Mouse (Mus musculus): ENCODE results near the gene Svbp. TPM values are rescaled to one million over a fixed set of nuclear protein-coding genes. Genes with fewer than 3 reads are reported as not detected.

The Svbp gene
- polyA plus RNA-seq (2015; fragmentation: Nextera tagmentation; extraction: Ambion mirVana): 176 and 177 TPM in 2 replicates

GRCm38 (mm10) chr4:119194909-119195581 is at the start of gene Svbp:
Svbp (plus strand) TSS chr4:119195306.

GRCm38 (mm10) chr4:119173851-119174453 is 21.2 kb upstream of the Svbp start, which contains the start of gene Zfp691:
Zfp691 (minus strand) TSS chr4:119174195.

GRCm38 (mm10) chr4:119189864-119190263 is 5.2 kb upstream of the Svbp start, which contains the start of gene Ermap:
Ermap (minus strand) TSS chr4:119190011.

GRCm38 (mm10) chr4:119218169-119218568 is 23.1 kb downstream of the Svbp start, which contains the start of gene Tmem269:
Tmem269 (minus strand) TSS chr4:119218217.

DNA sequence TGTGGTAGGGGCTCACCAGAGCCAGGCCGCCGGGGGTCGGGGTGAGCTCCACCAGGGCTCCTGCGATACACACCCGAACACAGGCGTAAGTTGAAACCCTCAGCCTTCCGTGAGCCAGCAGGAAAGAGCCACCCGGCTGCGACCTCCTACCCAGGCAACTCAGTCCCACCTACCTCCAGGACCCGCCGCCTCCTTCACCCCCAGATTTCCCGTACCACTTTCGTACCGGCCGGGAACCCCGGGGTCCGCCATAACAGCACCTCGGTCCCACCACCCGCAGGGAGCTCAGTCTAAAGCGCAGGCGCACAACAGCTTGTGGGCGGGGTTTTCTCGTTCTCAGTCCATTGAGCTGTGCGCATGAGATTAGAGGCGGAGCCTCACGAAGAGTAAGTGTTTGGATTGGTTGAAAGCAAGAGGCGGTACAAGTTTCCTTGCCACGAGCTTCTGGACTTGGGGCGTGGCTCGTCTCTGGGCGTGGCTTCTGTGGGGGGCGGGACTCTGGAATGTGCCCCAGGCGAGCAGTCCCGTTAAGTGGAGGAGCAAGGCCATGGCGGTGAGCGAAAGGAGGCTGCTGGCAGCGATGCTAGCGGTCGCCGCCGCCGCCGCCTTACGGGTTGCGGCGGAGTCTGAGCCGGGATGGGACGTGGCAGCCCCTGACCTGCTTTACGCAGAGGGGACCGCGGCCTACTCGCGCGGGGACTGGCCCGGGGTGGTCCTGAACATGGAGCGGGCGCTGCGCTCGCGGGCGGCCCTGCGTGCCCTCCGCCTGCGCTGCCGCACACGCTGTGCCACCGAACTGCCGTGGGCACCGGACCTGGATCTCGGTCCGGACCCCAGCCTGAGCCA is 37.5 kb downstream of the Svbp start, which contains the start of the genes AU022252 and P3h1:
TSS of gene AU022252 (minus strand) at position 303 of the 846 bp plus-strand sequence.
TSS of gene P3h1 (plus strand) at position 506 of the 846 bp plus-strand sequence.

Other genes starting within 250 kb of the Svbp start
- gene Lao1, start 233.7 kb upstream of the Svbp start, polyA plus RNA-seq (2015; fragmentation: Nextera tagmentation; extraction: Ambion mirVana): 0.09 and 0.13 TPM in 2 replicates
- 49.0 and 56.7 TPM in 2 replicates for gene Slc2a1, start 86.6 kb upstream of the Svbp start, polyA plus RNA-seq (2015; fragmentation: Nextera tagmentation; extraction: Ambion mirVana)
- 3.4 and 3.7 TPM in 2 replicates for gene Zfp691, start 21.1 kb upstream of the Svbp start, polyA plus RNA-seq (2015; fragmentation: Nextera tagmentation; extraction: Ambion mirVana)
- gene Ermap, start 5.3 kb upstream of the Svbp start, polyA plus RNA-seq (2015; fragmentation: Nextera tagmentation; extraction: Ambion mirVana): 0.43 and 0.82 TPM in 2 replicates
- 0.13 and 0.41 TPM in 2 replicates for gene Tmem269, start 22.9 kb downstream of the Svbp start, polyA plus RNA-seq (2015; fragmentation: Nextera tagmentation; extraction: Ambion mirVana)
- gene AU022252, start 37.4 kb downstream of the Svbp start, polyA plus RNA-seq (2015; fragmentation: Nextera tagmentation; extraction: Ambion mirVana): 19.6 and 25.0 TPM in 2 replicates
- gene P3h1, start 37.6 kb downstream of the Svbp start, polyA plus RNA-seq (2015; fragmentation: Nextera tagmentation; extraction: Ambion mirVana): 12.8 and 13.9 TPM in 2 replicates
- 5.6 and 6.3 TPM in 2 replicates for gene Cldn19, start 60.1 kb downstream of the Svbp start, polyA plus RNA-seq (2015; fragmentation: Nextera tagmentation; extraction: Ambion mirVana)
- 978 and 1,085 TPM in 2 replicates for gene Ybx1, start 99.3 kb downstream of the Svbp start, polyA plus RNA-seq (2015; fragmentation: Nextera tagmentation; extraction: Ambion mirVana)
- 42.3 and 44.7 TPM in 2 replicates for gene Ppih, start 125.2 kb downstream of the Svbp start, polyA plus RNA-seq (2015; fragmentation: Nextera tagmentation; extraction: Ambion mirVana)
- gene Ccdc30, start 220.2 kb downstream of the Svbp start, polyA plus RNA-seq (2015; fragmentation: Nextera tagmentation; extraction: Ambion mirVana): 21.9 and 24.6 TPM in 2 replicates
- 28.1 and 34.0 TPM in 2 replicates for gene Ppcs, start 227.1 kb downstream of the Svbp start, polyA plus RNA-seq (2015; fragmentation: Nextera tagmentation; extraction: Ambion mirVana)
- gene Zmynd12, start 227.5 kb downstream of the Svbp start, polyA plus RNA-seq (2015; fragmentation: Nextera tagmentation; extraction: Ambion mirVana): 0.40 and 0.64 TPM in 2 replicates

Measured in neural tube, postnatal 0 days (tissue).